Mouse (Mus musculus) inflammation-experienced regulatory T-cells, adult 16 weeks (primary cell): Measurements from ENCODE around the gene Gm44502. TPM values are rescaled to one million over a fixed set of nuclear protein-coding genes. Genes with fewer than 3 reads are reported as not detected.

ENCODE experiments used
- polyA plus RNA-seq: library from polyadenylated mRNA; unstranded; fragments of 100-300 nt; shearing (Covaris generic); gene quantifications from one replicate; pipeline ENCODE4 v1.2.1, GENCODE M21; 2017

Gene Gm44502
- not detected for polyA plus RNA-seq

DNA sequence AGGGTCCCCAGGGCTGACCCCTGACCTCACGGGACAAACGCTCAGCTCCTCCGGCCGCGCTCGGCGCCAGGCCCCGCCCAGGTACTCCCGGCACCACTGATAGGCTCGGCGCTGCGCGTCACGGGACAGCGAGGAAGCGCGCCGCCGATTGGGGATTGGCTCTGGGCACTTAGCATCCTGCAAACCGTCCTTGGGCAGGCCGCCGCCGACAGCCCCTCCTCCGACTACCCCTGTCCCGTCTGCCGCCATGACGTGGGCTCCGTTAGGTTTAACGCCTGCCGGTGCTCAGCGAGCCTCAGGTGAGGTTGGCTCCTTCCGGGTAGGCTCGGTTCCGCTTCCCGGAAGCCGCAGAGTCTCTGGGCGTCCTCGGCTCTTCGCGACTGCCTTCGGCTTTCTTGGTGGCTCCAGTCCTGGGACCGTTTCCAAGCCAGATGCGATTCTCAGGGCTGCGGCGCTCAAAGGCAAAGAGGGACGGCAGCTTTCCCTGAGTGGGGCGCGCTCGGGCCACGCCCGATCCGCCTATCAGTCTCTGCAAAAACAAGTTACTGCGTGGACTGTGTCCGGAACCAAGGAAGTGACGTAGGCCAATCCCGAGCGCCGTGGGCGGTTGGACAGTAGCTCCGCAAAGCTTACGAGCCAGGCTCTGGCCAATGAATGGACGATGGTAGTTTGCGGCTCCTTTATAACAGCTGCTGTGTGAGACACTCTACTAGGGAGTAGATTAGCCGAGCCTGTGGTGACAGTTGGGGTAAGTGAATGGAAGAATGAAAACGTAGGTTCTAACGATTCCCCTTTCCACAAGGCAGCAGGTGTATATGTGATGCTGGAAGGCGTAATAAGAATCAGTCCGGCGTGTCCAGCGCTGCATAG, at the start of gene Gm44502, which contains the start of the genes C730034F03Rik and Chkb:
Gm44502 (minus strand) TSS at position 345 of the 870 bp plus-strand sequence.
C730034F03Rik (plus strand) TSS at position 238 of the 870 bp plus-strand sequence.
Chkb (minus strand) TSS at position 557 of the 870 bp plus-strand sequence.

DNA sequence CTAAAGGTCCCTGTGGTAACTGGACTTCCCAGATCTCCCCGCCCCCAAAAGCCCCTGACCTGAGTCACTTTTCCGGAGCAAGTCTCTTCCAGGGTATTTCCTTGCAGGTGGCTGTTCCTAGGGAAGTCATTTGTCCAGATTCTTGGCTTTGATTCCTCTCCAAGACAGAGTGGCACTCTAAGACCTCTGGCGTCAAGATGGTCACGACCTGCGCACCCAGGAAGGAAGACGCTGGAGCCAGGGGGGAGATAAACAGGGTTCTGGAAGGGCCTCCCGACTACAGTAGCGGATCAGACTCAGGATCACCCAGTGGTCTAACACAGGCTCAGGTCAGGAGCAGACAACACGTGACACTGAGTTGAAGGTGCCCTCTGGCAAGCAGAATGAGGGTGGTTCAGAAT, 47.6 kb upstream of the Gm44502 start, which contains the start of gene Arsa:
Arsa (minus strand) TSS at position 335 of the 401 bp plus-strand sequence.

GRCm38 (mm10) chr15:89453865-89454478, 24.5 kb upstream of the Gm44502 start, which contains the start of gene Mapk8ip2:
Mapk8ip2 (plus strand) TSS chr15:89453913.

DNA sequence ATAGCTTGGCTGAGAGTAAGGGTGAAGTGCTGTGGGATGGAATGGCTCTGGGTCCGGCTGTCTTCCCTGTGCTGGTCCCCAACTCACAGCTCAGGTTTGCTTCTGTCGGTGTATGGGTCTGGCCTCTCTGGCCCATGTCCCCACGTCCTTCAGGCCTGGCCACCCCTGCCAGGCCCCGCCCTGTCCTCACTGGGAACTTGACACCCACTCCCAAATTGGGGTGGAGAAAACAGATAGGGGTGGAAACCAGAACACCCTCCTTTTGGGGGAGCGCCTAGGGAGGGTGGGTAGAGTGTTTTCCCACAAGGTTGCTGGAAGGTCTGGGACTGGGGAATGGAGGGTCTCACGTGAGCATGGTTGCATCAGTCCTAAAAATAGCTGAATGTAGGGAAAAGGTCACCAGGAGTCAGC, 3.8 kb downstream of the Gm44502 start, which contains the start of gene Cpt1b:
Cpt1b (minus strand) TSS at position 153 of the 411 bp plus-strand sequence.

DNA sequence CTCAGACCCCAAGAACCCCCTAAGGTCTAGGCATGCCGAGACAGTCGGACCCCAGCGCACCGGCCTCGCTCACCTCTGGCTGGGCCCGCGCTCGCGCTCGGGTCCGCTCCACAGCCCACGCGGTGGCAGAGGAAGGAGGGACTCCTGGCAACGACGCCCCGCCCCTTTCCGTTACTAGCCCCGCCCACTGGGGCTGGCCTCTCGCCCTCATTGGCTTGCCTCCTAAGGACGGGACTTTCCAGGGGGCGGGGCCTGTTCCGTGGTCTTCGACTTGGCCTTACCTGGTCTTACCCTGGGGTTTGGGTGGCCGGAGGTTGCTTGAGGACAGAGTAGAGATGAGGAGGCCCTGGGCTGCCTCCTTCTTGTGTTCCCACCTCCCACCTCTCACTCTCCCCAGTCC, 19.4 kb downstream of the Gm44502 start, which contains the start of gene Syce3:
Syce3 (minus strand) TSS at position 386 of the 400 bp plus-strand sequence.

GRCm38 (mm10) chr15:89384617-89385016, 44.9 kb downstream of the Gm44502 start, which contains the start of gene Klhdc7b:
Klhdc7b (plus strand) TSS chr15:89384917.

DNA sequence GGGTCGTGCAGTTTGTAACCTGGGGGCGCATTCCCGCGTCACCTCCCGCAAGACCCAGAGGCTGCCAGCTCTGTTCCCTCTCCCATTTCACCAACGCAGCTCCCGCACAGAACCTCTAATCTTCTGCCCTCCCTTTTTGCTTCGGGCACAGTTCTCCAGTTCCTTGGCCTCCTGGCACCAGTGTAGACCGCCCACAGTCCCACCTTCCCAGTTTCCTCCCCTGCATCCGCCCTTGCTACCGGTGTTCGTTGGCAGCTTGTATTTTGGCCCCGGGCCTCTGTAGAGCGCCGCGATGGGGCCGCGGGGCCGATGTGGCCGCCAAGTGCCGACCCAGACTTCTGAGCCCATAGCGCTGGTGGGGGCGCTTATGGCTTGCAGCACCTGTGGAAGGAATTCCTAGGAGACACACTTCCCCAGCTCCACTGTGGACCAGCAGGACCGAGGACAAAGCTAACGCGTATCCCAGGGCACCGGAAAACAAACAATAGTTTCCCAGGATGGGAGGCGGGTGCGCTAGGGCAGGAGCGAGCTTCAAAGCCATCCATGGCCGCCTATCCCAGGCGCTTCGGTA, 50.6 kb downstream of the Gm44502 start, which contains the start of gene Odf3b:
Odf3b (minus strand) TSS at position 452 of the 571 bp plus-strand sequence.

DNA sequence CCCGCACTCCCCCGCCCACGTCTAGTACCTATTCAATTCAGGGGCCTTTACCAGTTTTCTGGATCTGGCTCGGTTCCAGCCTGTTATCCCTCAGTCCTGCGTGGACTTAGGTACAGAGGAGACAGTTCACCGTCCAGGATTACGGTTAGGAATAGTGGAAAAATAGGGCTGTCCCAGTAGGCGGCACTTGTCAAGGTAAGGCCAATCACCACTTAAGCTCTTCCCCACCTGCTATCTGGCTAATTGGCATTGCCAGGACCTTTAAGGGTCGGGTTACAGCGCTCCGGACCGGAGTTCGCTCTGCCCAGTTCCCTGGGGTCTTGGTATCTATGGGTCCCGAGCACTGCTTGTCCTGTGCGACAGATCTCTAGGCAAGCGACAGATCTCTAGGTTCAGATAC, 52.5 kb downstream of the Gm44502 start, which contains the start of gene Tymp:
Tymp (minus strand) TSS at position 83 of the 400 bp plus-strand sequence.

GRCm38 (mm10) chr15:89373762-89374248, 55.7 kb downstream of the Gm44502 start, which contains the start of gene Sco2:
Sco2 (minus strand) TSS chr15:89373846.

Other genes starting within 250 kb of the Gm44502 start
- gene Plxnb2, start 248.9 kb downstream of the Gm44502 start, polyA plus RNA-seq, result 6.9 TPM
- 52.0 TPM for gene Dennd6b, start 233.2 kb downstream of the Gm44502 start, polyA plus RNA-seq
- 6.3 TPM for gene Ppp6r2, start 218.1 kb downstream of the Gm44502 start, polyA plus RNA-seq
- 78.2 TPM for gene Sbf1, start 114.4 kb downstream of the Gm44502 start, polyA plus RNA-seq
- not detected for gene Adm2, start 107.0 kb downstream of the Gm44502 start, polyA plus RNA-seq
- not detected for gene Miox, start 95.3 kb downstream of the Gm44502 start, polyA plus RNA-seq
- 77.8 TPM for gene Lmf2, start 74.0 kb downstream of the Gm44502 start, polyA plus RNA-seq
- 198 TPM for gene Ncaph2, start 74.0 kb downstream of the Gm44502 start, polyA plus RNA-seq
- gene Sco2, start 55.9 kb downstream of the Gm44502 start, polyA plus RNA-seq, result 6.4 TPM
- 1.0 TPM for gene Tymp, start 52.7 kb downstream of the Gm44502 start, polyA plus RNA-seq
- 1.1 TPM for gene Odf3b, start 50.4 kb downstream of the Gm44502 start, polyA plus RNA-seq
- 0.29 TPM for gene Klhdc7b, start 44.8 kb downstream of the Gm44502 start, polyA plus RNA-seq
- gene Syce3, start 19.2 kb downstream of the Gm44502 start, polyA plus RNA-seq, result not detected
- 0.49 TPM for gene Cpt1b, start 3.8 kb downstream of the Gm44502 start, polyA plus RNA-seq
- gene C730034F03Rik, start 107 bp downstream of the Gm44502 start, polyA plus RNA-seq, result 6.1 TPM
- 111 TPM for gene Chkb, start 212 bp upstream of the Gm44502 start, polyA plus RNA-seq
- gene Mapk8ip2, start 24.2 kb upstream of the Gm44502 start, polyA plus RNA-seq, result 0.05 TPM
- gene Arsa, start 47.7 kb upstream of the Gm44502 start, polyA plus RNA-seq, result 29.5 TPM
- gene Shank3, start 69.9 kb upstream of the Gm44502 start, polyA plus RNA-seq, result not detected
- gene Acr, start 138.6 kb upstream of the Gm44502 start, polyA plus RNA-seq, result not detected
- 3.0 TPM for gene Rabl2, start 162.2 kb upstream of the Gm44502 start, polyA plus RNA-seq